Mouse (Mus musculus) liver, embryonic 14 days (tissue): ENCODE measurements around the gene Hist1h2ba. TPM values are rescaled to one million over a fixed set of nuclear protein-coding genes. Genes with fewer than 3 reads are reported as not detected.

Experiments used
- polyA plus RNA-seq: library from polyadenylated mRNA; depleted of rRNA; stranded (reverse); fragments of >200 nt; gene quantifications from 2 replicates; pipeline ENCODE4 v1.2.3, GENCODE M21; 2012; rRNA removed

Gene Hist1h2ba
- not detected in 2 replicates for polyA plus RNA-seq

DNA sequence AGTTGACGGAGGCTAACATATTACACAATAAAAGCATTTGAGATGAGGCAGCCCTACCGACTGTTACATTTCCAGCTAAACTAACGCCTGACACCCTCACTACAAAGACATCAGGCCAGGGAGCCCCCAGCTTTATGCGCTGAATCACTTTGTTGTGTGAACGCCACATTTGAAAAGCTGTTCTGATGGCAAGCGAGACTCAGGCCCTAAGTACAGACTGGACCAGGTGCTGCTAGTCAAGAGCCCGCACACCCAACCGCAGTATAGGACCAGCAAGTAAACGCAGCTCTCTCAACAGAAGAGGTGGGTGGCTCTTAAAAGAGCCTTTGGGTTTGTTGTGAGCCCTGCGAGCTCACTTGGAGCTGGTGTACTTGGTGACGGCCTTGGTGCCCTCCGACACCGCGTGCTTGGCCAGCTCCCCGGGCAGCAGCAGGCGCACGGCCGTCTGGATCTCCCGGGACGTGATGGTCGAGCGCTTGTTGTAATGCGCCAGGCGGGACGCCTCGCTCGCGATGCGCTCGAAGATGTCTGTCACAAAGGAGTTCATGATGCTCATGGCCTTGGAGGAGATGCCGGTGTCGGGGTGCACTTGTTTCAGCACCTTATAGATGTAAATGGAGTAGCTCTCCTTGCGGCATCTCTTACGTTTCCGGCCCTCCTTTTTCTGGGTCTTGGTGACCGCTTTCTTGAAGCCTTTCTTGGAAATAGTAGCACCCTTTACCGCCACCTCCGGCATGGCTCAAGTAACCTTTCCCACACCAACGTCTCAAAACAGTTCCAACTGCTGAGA is at the start of gene Hist1h2ba:
Gene Hist1h2ba (minus strand): TSS at position 736 of the 790 bp plus-strand sequence.

DNA sequence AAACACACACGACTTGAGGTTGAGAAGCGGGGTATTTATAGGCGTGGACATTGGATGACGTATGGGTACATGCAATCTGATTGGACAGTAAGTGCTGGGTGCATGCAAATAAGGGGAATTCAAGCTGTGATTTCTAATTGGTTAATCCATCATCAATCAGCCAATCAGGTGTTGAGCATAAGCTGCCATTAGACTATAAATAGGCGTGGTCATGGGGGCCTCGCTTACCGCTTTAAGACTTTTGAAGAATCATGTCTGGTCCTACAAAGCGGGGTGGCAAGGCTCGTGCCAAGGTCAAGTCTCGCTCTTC is 210 bp upstream of the Hist1h2ba start, which contains the start of gene Hist1h2aa:
Gene Hist1h2aa (plus strand): TSS at position 252 of the 310 bp plus-strand sequence.

DNA sequence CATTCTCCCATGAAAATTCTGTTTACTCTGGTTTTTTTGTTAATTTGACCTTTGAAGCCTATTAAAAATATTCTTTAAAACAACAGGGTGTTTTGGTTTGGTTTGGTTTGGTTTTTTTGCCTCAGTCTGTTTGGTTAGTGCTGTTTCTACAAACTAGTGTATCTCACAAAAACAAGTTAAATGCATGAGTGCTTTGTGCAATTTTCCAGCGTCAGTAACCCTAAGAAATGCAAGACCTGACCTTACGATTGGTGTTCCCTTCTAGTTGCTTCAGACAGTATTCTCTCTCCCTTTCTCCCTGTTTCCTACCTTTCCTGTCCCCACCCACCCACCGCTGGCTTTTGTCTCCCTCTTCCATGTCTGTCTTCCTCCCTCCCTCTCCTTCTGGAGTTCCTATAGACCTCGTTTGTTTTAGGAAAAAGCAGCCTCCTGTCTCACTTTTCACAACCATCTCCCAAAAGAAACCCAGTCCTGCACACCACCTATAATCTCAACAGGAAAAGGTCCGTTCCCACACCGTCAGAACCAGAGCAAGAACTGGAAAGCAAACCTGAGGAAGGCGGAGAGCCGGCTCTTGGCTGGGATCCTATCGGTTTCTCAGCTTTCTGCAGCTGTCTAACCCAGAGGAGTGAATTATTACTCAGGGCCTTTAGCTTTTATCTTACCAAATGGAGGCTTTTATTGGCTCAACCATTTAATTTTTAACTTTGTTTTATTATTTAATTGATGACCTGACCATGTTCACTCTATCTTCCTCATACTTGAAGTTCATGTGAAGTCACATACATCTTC is 19.4 kb downstream of the Hist1h2ba start, which contains the start of gene Slc17a4:
Gene Slc17a4 (minus strand): TSS at position 634 of the 792 bp plus-strand sequence.

Other genes starting within 250 kb of the Hist1h2ba start
- gene Hist1h2bc, start 250.0 kb downstream of the Hist1h2ba start, polyA plus RNA-seq, result 75.9 and 78.5 TPM in 2 replicates
- gene Hist1h1t, start 238.3 kb downstream of the Hist1h2ba start, polyA plus RNA-seq, result 0.13 TPM in 1 of 2 replicates, not detected in the other
- gene Hist1h4c, start 235.7 kb downstream of the Hist1h2ba start, polyA plus RNA-seq, result 5.9 TPM in 2 replicates
- 2.5 and 4.1 TPM in 2 replicates for gene Hfe, start 223.3 kb downstream of the Hist1h2ba start, polyA plus RNA-seq
- gene Hist1h1c, start 195.3 kb downstream of the Hist1h2ba start, polyA plus RNA-seq, result 41.5 and 49.3 TPM in 2 replicates
- 38.4 and 43.0 TPM in 2 replicates for gene Hist1h3c, start 188.6 kb downstream of the Hist1h2ba start, polyA plus RNA-seq
- 15.4 and 18.8 TPM in 2 replicates for gene Hist1h2bb, start 187.4 kb downstream of the Hist1h2ba start, polyA plus RNA-seq
- 38.0 and 42.8 TPM in 2 replicates for gene Hist1h2ab, start 183.0 kb downstream of the Hist1h2ba start, polyA plus RNA-seq
- gene Hist1h3b, start 181.9 kb downstream of the Hist1h2ba start, polyA plus RNA-seq, result 36.3 and 37.0 TPM in 2 replicates
- gene Hist1h4b, start 177.1 kb downstream of the Hist1h2ba start, polyA plus RNA-seq, result 20.1 and 25.1 TPM in 2 replicates
- gene Hist1h4a, start 172.9 kb downstream of the Hist1h2ba start, polyA plus RNA-seq, result 10.7 and 12.1 TPM in 2 replicates
- 32.0 and 44.7 TPM in 2 replicates for gene Hist1h3a, start 171.8 kb downstream of the Hist1h2ba start, polyA plus RNA-seq
- gene Hist1h1a, start 170.5 kb downstream of the Hist1h2ba start, polyA plus RNA-seq, result 13.8 and 15.6 TPM in 2 replicates
- 0.01 and 0.02 TPM in 2 replicates for gene Trim38, start 164.2 kb downstream of the Hist1h2ba start, polyA plus RNA-seq
- 0.92 and 1.1 TPM in 2 replicates for gene Slc17a2, start 127.2 kb downstream of the Hist1h2ba start, polyA plus RNA-seq
- gene Slc17a3, start 94.7 kb downstream of the Hist1h2ba start, polyA plus RNA-seq, result 2.9 and 3.4 TPM in 2 replicates
- gene Slc17a1, start 66.4 kb downstream of the Hist1h2ba start, polyA plus RNA-seq, result 0.07 and 0.14 TPM in 2 replicates
- 0.03 and 0.05 TPM in 2 replicates for gene Slc17a4, start 19.1 kb downstream of the Hist1h2ba start, polyA plus RNA-seq
- gene Hist1h2aa, start 306 bp upstream of the Hist1h2ba start, polyA plus RNA-seq, result not detected in 2 replicates
- not detected in 2 replicates for gene Scgn, start 57.1 kb upstream of the Hist1h2ba start, polyA plus RNA-seq